Mouse (Mus musculus): Measurements from ENCODE around the gene Fgfr2.

Gene Fgfr2

DNA sequence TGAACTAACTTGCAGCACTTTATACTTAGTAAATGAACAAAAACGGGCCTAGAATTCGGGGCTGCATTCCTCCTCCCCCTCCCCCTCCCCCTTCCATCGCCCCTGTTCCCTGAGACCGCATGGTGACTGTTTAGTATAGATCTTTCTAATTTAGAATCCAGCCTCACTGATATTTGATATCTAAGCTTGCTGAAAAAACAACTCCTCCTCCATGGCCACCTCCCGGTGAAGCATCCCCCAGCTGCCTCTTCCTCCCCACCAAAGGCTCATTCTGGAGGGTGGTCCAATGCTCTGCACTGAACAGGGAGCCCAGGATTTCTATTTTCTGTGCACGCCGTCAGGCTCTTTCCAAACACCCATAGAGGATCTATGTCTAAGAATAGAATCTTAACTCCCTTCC, 1804.8 kb downstream of the Fgfr2 start:
- DNase-seq (ENCODE audit: low spot score), result no peak

DNA sequence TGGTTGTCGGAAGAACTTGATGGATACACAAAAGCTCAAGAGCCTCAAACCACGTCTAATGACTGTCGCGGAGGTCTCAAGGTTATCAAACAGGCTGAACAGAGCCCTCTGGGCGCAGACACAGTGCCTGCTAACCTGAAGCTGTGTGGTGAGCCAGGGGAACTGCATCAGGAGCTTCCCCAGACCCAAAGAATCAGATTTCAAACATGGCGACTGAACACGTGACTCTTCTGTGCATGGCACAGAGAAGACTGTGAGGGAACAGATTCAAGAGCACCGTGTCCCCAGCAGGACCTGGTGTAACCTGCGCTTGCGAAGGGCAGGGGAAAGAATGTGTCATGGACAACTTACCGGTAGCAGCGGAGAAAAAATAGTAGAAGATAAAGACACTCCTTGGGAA, 1805.6 kb downstream of the Fgfr2 start:
- no peak for DNase-seq (ENCODE audit: low spot score)

DNA sequence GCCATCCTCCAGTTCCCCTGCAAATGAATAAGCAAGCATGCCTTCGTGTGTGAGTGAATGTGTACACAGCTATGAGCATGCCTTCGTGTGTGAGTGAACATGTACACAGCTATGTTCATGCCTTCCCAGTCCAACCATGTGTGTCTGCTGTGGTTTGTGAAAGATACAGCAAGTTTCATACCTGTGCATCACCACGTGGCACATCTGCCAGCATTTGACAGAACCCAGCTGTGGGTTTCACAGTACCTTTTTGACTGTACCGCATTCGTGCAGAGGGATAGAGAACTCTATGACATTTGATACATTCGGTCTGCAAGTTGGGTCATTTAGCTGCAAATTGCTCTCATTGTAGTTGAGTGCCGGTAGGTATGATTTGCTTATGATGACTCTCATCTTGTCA, 1808.7 kb downstream of the Fgfr2 start:
- DNase-seq (ENCODE audit: low spot score), result no peak

DNA sequence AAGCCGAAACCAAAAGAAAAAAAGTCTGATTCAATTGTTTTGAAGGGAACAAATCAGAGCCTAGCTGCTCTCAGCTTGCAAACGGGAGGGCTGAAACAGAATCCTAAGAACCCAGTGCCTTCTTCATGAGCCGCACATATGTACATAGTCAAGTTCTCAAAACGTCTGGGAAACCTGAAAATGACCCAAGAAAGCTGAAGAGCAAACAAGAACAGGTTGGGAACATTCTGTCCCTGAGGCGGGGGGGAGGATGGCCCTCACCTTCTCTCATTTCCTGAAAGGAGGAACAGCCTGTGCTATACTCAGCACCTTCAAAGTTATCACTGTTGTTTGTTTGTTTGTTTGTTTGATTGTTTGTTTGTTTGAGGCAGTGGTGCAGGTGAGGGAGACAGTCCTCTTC, 1816.4 kb downstream of the Fgfr2 start:
- DNase-seq (ENCODE audit: low spot score), result peak; percentile 11

DNA sequence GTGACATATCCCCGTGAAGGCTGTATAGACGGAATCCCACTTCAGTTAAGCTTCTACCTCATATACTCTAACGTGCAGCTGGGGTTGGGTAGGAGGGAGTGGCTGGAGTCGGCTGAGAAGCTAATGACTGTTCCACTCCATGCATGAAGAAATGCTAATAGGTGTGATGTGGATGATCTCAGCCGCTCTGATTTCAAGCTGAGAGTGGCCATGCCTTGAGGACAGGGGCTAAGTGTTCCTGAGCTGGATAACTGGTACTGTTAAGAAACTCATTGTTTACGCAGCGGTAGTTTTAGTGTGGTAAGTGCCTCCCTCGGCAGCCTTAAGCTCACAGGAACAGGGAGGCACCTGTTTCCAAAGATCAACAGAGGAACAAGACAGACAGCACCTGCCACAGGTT, 1819.8 kb downstream of the Fgfr2 start:
- peak; percentile 47 for DNase-seq (ENCODE audit: low spot score)

DNA sequence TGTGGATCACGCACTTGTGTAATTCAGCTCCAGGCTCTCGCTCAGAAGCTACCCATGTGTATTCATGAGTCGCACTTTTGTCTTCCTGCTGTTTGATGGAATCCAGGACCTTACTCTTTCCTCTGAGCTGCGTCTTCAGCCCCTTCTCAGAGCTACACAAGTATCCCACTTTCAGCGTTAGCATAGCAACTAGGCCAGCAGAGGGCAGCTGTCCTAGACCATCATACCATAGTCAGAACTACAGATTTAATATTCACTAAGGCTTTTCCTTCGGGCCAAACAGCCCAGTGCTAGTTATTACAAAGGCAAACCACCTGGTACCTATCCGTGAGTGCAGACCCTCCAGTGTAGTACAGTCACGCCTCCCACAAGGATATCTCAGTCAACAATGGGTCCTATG, 1826.0 kb downstream of the Fgfr2 start:
- DNase-seq (ENCODE audit: low spot score), result no peak

DNA sequence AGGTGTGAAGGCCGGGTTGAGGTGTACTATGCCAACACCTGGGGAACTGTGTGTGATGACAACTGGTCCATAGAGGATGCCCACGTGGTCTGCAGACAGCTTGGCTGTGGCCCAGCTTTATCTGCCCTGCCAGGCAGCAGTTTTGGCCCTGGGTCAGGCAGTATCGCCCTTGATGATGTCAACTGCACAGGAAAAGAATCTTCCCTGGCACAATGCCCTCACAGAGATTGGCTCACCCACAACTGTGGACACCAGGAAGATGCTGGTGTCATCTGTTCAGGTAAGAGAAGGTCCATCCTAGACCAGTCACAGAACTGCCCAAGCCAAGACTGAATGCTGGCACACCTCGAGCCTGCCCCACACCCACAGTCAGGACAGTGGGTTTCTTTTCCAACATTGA, 1857.3 kb downstream of the Fgfr2 start:
- no peak for DNase-seq (ENCODE audit: low spot score)

DNA sequence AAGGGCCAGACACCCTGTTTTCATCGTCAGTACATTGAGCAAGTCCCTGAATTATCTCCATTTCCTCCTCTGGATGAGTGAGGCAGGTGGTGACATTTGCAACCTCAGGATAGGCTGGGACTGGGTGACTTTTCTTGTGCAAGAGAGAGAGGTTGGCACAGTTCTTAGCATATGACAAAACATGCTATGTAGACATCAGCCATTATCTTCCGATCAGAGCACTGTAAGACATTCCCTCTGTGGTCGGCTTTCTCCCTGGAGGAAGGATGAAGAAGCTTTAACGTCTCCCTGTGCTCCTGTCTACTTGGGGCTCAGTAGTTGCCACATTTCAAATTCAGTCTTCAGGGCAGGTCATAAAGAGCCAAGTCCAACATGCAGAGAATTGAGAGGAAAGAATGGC, 1858.9 kb downstream of the Fgfr2 start:
- no peak for DNase-seq (ENCODE audit: low spot score)

DNA sequence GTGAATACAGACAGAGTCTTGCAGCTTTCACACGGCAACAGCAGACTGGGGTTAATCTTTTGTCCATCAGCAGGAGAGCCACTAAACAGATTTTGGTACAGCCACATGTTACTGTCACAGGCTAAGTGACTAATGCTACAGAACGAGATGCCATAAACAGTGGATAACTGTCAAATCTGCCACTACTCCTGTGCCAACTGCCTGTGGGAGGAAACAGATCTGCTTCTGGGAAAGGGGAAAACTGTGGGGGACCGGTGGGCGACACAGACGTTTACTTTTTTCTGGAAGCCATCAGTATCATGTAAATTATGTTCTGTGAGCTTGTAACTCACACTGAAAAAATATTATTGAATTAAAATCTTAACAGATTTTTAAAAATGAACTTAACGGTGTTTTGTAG, 1862.2 kb downstream of the Fgfr2 start:
- no peak for DNase-seq (ENCODE audit: low spot score)

DNA sequence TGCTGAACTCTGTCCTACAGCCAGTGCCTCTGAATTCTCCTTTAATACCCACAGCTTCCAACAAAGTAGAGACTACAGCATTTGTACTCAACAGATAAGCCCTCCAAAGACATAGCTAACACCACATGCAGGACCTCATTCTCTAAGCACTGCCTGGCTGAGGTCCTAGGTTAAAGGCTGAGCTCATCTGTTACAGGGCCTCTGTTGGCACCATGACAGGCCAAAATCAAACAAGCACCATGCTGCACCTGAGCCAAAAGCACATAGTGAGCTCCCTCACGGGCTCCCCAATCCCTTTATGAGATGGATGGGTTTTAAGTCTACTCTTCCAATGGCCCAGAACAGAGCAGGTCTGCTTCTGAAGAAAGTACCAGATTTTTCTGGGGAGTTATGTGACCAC, 1865.8 kb downstream of the Fgfr2 start:
- no peak for DNase-seq (ENCODE audit: low spot score)

DNA sequence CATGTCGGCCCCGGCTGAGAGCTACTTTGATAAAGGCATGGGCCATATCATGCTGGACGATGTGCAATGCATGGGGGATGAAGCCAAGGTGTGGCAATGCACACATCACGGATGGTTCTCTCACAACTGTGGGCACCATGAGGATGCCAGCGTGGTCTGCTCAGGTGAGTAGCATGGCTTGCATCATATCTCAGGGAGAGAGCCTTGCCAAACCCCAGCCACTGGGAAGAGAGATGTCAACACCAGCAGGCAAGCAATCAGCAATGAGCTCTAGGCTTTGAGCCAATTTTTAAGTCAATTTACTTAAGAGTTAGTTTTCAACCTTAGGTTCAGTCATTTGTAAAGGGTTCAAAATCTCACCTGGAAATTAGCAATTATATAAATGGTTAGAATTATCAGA, 1866.3 kb downstream of the Fgfr2 start:
- peak; percentile 14 for DNase-seq (ENCODE audit: low spot score)

DNA sequence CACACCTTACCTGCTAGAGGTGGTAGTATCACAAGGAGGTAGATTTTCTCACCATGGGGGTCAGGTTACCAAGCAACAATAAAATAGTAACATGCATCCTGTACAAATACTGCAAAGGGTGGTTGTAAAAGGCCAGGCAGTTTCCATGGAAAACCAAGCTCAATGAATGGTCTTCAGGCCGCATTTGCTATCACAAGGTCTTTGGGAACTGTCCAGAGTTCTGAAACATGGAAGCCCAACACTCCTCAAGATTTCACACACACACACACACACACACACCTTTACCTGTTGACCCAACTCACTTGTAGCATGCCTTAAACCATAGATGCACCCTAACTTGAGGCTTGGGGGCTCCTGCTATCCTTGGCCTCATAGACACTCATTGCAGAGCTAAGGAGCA, 1878.2 kb downstream of the Fgfr2 start:
- no peak for DNase-seq (ENCODE audit: low spot score)

DNA sequence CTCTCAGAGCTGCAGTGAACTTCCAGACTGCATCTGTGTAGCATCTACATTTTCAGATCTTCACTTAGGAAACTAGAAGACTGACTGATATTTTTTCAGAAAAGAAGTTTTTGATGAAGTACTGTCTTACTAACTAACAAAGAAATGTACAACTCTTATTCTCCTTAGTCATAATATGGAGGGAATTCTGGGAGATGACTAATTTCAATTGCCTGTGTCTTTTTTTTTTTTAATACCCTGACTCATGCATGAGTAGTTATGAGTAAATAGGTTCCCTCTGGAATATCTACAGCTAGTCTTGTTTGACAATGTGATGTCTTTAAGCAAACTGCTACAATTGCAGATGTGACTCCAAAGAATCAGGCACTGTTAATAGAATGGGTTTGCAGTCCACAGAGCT, 1887.1 kb downstream of the Fgfr2 start:
- DNase-seq (ENCODE audit: low spot score), result no peak

DNA sequence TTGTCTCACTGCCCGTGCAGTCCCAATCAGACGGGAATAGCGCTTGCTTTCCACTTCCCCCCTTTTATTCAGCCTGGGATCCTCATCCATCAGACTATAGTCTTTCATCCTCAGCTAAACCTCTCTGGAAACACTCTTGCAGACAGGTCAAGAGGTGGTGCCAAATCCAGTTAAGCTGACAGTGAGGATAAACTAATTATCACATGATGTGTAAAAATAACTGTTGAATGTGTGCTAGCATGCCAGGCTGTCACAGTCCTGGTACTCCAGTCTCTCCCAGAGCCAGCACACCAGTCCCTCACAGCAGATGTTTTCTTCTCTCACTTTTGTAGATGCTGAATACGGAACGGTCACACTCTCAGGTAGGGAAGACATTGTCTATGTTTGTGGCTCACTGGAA, 1900.1 kb downstream of the Fgfr2 start:
- DNase-seq (ENCODE audit: low spot score), result no peak

DNA sequence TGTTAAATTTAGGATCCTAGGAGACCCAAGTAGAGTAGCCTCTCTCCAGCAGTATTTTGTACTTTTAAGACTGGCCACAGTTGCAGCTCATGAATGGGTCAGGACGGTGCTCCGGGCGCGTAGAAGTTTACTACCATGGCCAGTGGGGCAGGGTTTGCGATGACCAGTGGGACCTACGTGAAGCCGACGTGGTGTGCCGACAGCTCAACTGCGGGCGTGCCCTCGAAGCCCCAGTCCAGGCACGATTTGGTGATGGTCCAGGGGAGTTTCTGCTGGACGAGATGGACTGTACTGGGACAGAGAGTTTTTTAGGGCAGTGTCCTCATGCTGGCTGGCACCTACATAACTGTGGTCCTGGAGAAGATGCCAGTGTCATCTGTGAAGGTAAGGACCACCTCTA, 1935.2 kb downstream of the Fgfr2 start:
- no peak for DNase-seq (ENCODE audit: low spot score)

DNA sequence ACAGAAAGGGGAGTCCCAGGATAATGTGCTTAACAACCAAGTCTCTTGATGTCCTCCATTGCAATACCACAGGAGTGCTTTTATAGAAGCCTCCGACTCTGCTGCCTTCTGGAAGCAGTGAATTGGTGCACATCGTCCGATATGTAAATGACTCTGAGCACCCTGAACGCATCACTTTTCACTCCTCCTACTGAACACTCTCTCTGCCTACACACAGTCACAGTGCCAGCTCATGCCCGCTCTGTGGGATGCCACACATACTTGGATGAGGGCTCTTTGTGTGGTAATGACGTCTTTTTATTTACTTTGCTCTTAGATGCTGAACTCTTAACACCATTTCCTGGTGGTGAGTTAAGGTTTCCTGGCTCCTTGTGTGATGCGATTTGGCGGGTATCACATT, 1936.1 kb downstream of the Fgfr2 start:
- peak; percentile 46 for DNase-seq (ENCODE audit: low spot score)

DNA sequence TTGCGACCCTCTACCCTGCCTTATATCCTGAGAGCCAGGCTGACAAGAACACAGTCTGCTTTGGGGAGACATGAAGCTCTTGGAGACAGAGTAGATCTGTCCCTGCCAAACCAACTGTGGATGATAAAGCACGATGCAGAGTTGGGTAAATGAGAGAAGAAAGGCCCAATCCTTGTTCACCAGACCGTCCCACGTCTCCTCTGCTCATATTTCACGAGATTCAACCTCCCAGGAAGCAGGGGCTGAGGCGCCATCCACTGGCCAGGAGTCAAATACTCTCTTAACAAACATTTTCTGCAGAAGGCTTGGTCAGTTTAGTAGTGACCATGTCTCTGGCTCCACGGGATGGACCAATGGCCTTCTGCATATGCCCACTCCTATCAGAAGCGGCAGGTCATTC, 1938.8 kb downstream of the Fgfr2 start:
- DNase-seq (ENCODE audit: low spot score), result no peak

DNA sequence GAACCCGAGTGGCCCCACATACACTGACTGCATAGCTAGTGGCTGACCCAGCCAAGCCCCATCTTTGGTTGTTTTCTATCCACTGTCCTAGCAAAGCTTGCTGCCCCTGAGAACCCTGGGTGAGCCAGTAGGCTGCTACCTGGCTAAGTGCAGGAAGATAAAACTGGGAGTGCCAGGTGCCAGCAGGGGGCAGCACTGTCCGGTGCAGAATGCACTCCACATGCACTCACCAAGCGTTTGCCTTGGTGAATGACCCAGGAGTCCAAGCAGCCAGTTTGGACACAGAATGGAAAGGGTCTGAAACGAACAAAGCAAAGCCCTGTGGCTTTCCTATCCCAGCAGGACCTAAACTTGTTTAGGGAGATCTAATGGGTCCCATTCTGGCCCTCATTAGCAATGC, 1940.5 kb downstream of the Fgfr2 start:
- DNase-seq (ENCODE audit: low spot score), result peak; percentile 26

DNA sequence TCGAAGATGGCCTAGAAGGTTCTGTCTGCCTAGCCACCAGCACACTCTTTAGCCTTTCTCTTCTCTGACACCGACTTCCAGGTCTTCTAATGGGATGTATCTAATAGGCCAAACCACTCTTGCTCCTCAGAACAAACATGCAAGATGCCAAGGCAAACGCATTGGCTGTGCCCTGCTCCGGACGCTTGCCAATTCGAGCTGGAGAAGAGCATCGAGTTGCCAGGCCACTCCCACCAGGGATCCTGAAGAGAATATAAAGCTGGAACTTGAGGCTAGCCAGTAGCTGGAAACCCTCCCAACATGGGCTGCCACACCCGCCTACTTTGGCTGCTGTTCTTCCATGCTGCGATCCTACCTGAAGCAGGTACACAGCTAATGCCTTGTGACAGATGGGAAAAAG, 1949.0 kb downstream of the Fgfr2 start, which contains the start of gene 5430419D17Rik:
Gene 5430419D17Rik, plus strand, starts transcription at position 282 of the 400 bp plus-strand sequence.
- DNase-seq (ENCODE audit: low spot score), result no peak

DNA sequence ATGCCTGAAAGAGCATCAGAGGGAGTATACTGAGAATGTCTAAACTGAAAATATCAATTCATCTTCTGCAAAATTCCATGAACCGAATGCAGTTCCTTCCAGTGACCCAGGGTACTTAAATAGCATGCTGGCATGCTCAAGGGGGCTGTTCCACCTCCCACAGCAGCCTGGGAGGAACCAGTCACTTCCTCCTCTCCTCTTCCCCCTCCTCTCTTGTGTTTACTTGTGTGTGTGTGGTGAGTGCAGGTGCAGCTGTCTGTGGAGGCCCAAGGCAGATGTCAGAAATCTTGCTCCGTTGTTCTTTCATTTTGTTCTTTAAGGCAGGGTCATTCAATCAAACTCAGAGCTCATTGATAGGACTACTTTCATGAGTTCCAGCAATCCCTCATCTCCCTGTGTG, 1954.1 kb downstream of the Fgfr2 start:
- DNase-seq (ENCODE audit: low spot score), result no peak

DNA sequence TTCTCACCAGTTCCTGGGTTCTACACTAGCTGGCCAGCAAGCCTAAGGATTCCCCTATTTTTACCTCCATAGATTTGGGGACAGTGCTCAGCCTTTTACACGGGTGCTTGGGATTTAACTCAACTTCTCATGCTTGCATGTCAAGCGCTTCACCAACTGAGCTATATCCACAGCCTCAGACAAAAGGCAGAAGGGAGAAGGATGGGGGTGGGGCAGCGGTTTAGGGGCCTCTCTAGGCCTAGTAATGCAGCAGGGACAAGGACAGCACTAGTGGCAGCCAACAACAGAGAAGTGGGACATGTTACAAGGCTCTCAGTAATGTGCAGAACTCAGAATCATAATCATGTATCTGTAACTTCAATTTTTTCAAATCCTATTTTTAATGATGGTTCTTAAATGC, 1955.4 kb downstream of the Fgfr2 start:
- no peak for DNase-seq (ENCODE audit: low spot score)

DNA sequence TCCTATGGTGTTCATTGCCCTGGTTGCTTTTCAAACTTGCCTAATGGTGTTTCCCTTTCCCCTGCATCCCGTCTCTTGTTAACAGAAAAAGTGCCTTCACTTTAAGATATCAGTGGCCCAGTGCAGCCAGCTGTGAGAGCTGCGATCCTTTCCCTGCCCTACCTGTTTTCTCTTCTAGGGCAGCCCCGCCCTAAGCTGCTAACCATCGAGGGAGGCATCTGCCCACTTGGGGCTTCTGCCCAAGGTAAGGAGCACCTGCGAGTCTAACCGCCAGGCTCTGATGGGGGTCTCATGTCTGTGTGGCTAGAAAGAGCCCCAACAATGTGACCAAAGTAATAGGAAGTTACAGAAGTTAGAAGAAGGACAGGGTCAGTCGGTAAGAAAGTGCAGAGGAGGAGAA, 1960.9 kb downstream of the Fgfr2 start:
- no peak for DNase-seq (ENCODE audit: low spot score)

DNA sequence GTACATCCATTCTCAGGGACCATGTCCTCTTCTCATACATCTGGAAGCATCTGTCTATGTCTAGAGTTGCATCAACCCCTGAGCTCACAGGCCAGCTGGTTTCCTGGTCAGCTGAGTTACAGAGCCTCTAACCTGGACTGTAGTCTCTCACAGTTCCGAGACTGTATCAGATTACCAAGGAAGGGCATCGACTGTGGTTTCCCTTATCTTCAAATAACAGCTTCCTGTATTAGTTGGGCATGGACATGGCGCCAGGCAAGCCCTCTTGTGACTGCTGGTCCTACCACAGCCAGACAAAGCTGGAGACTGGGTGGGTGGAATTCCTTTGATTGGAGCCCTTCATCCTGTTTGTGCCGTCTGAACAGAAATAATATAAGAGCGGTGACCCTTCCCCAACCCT, 1970.1 kb downstream of the Fgfr2 start:
- DNase-seq (ENCODE audit: low spot score), result no peak

DNA sequence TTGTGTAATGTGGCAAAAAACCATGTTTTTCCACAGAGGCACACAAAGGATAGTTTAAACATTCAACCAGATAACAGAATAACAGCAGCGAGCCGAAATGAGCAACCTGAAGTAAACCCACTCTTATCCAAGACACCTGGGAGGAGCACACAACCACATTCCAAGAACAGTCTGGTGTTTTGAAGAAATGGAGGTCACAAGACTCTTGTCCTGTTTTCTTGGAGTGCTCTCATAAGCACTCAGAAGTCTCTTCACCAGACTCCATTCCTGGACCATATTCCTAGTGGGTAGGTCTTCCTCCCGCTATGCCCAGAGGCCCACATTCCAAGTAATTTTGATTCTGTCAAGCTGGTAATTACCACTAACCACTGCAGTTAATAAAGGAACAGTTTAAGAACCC, 1973.0 kb downstream of the Fgfr2 start:
- peak; percentile 7 for DNase-seq (ENCODE audit: low spot score)

DNA sequence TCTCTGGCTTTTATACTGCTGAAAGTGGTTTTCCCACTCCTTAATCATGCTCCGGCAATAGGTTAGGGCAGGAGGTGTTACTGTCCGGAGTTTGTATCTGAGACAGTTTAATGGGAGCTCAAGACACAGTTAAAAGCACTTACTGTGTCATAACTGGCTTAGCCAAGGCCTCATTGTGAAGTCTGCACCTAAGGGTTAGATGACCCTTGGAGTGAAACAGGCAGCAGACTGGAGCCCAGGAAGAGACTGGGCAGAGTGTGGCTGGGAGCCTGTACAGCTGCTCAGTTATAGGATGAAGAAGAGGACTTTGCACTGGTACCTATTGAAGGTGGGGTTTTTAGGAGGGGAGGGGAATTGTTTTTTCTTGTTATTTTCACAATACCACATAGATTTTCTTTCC, 1976.9 kb downstream of the Fgfr2 start, which contains the start of gene 4933402N03Rik:
Gene 4933402N03Rik, minus strand, starts transcription at position 101 of the 400 bp plus-strand sequence.
- no peak for DNase-seq (ENCODE audit: low spot score)

Data from lung, postnatal 25 days (tissue).